Mouse (Mus musculus) erythroblast, embryonic 14.5 days (primary cell): Measurements from ENCODE around the gene Nexn.

Source experiments
- GATA1 ChIP-seq: IDR thresholded peaks from 2 replicates; pipeline ENCODE4 v1.6.1; 2012; ENCODE audit warnings: low read length, inconsistent platforms, mixed read lengths
- TAL1 ChIP-seq: IDR thresholded peaks from 3 replicates; pipeline ENCODE4 v1.6.1; 2012; ENCODE audit warnings: low read length, inconsistent platforms, mixed read lengths

DNA sequence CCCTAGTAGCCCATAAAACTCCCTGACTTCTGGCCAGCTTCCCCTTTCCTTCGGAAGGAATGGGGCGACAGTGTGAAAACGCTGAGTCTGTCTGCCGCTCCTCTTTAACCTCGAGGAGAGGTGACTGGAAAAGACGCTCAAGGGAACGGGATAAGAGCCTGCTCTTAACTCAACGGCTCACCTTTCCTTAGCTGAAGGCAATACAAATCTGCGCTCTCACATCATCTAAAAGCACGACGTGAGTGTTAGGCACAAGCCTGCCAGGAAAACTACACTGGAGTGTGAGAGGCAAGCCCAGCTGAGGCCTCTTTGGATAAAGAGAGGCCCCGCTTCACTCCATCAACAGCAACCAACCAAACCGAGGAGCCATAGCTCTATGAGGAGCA lies at the start of gene Nexn:
- TF ChIP-seq GATA1 (no peak), TAL1 (no peak)
